23 mouse cellular contexts compared by ENCODE assay signal in the genomic region with DNA sequence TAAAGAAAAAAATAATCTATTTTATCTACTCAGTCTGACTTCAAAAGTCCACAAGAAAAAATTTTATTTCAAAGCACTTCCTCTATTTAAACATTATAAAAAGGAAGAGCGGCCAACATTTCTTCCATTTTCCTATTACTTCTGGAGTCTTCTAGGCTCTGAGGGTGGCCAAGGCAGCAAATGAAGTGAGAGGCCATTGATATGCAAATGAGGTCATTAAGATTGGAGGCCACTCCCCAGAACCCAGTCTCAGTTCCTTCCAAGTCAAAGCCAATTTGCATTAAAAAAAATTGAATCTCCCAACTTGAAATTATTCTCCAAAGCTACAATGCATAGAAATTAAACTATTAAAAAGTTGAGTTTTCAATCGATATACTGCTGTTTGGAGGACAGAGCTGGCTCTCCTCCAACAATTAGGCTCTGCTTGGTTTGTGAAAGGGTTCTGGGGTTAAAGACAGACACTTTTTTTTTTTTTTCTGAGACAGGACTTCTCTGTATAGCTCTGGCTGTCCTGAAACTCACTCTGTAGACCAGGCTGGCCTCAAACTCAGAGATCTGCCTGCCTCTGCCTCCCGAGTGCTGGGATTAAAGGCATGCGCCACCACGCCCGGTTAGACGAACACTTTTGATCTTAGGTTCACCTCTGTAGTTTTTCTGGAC.
A peak's percentile ranks its signal among the peaks of the same experiment; 100 is the strongest.
DNase-seq lines count a peak whose midpoint lies in the region; ATAC-seq lines count a peak whose summit lies in the region.
"Had no signal": no experiment of that assay in that cellular context is flagged by ENCODE, and none has a peak within 500 bp of the region (broad histone marks: within the 10 kb centered on the region; RNA-seq: fewer than 3 reads in every experiment).

No protein-coding gene starts in this region.

- no peak overlapping the region for H3K4me3 ChIP-seq in hindbrain, embryonic 15.5 days
- H3K4me3 ChIP-seq in hindbrain, embryonic 14.5 days (replicated peaks; ENCODE audit: low read length): no peak overlapping the region
- no peak overlapping the region for H3K4me3 ChIP-seq in neural tube, embryonic 11.5 days (ENCODE audit: low read depth, low read length)
- H3K4me3 ChIP-seq in forebrain, embryonic 14.5 days (ENCODE audit: low read depth, low read length): no peak overlapping the region
- H3K4me3 ChIP-seq in embryonic facial prominence, embryonic 10.5 days: no peak overlapping the region
- H3K4me3 ChIP-seq: embryonic facial prominence, embryonic 13.5 days; erythroblast, embryonic 14.5 days; gastrocnemius, adult 2 months; limb, embryonic 15.5 days; megakaryocyte, embryonic 14.5 days; neural tube, embryonic 12.5 days had no signal

- no peaks in the 10 kb centered on the region for H3K36me3 ChIP-seq in hindbrain, embryonic 15.5 days
- no peaks in the 10 kb centered on the region for H3K36me3 ChIP-seq in hindbrain, embryonic 14.5 days (replicated peaks; ENCODE audit: control insufficient read depth, insufficient read depth)
- no peaks in the 10 kb centered on the region for H3K36me3 ChIP-seq in neural tube, embryonic 11.5 days (ENCODE audit: control insufficient read depth, insufficient read depth, low read length)
- H3K36me3 ChIP-seq in forebrain, embryonic 14.5 days (ENCODE audit: control insufficient read depth, insufficient read depth, low read length): no peaks in the 10 kb centered on the region
- no peaks in the 10 kb centered on the region for H3K36me3 ChIP-seq in embryonic facial prominence, embryonic 10.5 days (replicated peaks)
- H3K36me3 ChIP-seq: embryonic facial prominence, embryonic 13.5 days; limb, embryonic 15.5 days; neural tube, embryonic 12.5 days had no signal

- H3K9ac ChIP-seq in hindbrain, embryonic 15.5 days: no peak overlapping the region
- H3K9ac ChIP-seq in hindbrain, embryonic 14.5 days: no peak overlapping the region
- H3K9ac ChIP-seq in neural tube, embryonic 11.5 days (ENCODE audit: low read length): no peak overlapping the region
- no peak overlapping the region for H3K9ac ChIP-seq in forebrain, embryonic 14.5 days (ENCODE audit: low read length)
- H3K9ac ChIP-seq: embryonic facial prominence, embryonic 13.5 days; limb, embryonic 15.5 days; liver, embryonic 14.5 days; lung, embryonic 14.5 days; neural tube, embryonic 12.5 days had no signal

- no peaks in the 10 kb centered on the region for H3K9me3 ChIP-seq in hindbrain, embryonic 15.5 days
- H3K9me3 ChIP-seq in hindbrain, embryonic 14.5 days (ENCODE audit: control insufficient read depth, low read length): no peaks in the 10 kb centered on the region
- no peaks in the 10 kb centered on the region for H3K9me3 ChIP-seq in neural tube, embryonic 11.5 days (ENCODE audit: control insufficient read depth, low read length)
- no peaks in the 10 kb centered on the region for H3K9me3 ChIP-seq in forebrain, embryonic 14.5 days (replicated peaks; ENCODE audit: control insufficient read depth, low read length)
- H3K9me3 ChIP-seq in embryonic facial prominence, embryonic 10.5 days: no peaks in the 10 kb centered on the region
- H3K9me3 ChIP-seq: embryonic facial prominence, embryonic 13.5 days; limb, embryonic 15.5 days; megakaryocyte, embryonic 14.5 days; neural tube, embryonic 12.5 days had no signal

- DNase-seq in hindbrain, embryonic 14.5 days (ENCODE audit: low spot score): no peak
- no peak for DNase-seq in neural tube, embryonic 11.5 days (ENCODE audit: low spot score)
- no peak for DNase-seq in neural tube, embryonic 10.5 days (ENCODE audit: extremely low spot score, low spot score)
- peak; percentile 86 for DNase-seq in forebrain, embryonic 14.5 days (ENCODE audit: low spot score)
- DNase-seq in embryonic facial prominence, embryonic 10.5 days (ENCODE audit: low spot score): no peak
- DNase-seq: adrenal gland, adult 2 months; cerebellum, adult 11-12 months; cerebellum, postnatal 10 days; gastrocnemius, adult 2 months; kidney, adult 18-20 months; layer of hippocampus, adult 9-11 months; left cerebral cortex, postnatal 4 days; lung, embryonic 14.5 days; thymus, postnatal 36 days had no signal

- H3K4me1 ChIP-seq in hindbrain, embryonic 15.5 days (replicated peaks): peaks cover 6% of the 10 kb centered on the region; the same call in 1 of the 2 replicates
- peaks cover 5% of the 10 kb centered on the region; the same call in 1 of the 2 replicates for H3K4me1 ChIP-seq in hindbrain, embryonic 14.5 days (replicated peaks; ENCODE audit: control insufficient read depth, insufficient read depth, low read length)
- no peaks in the 10 kb centered on the region for H3K4me1 ChIP-seq in neural tube, embryonic 11.5 days (ENCODE audit: control insufficient read depth, insufficient read depth, low read length)
- H3K4me1 ChIP-seq in forebrain, embryonic 14.5 days (ENCODE audit: control insufficient read depth, insufficient read depth, low read length): peaks cover 5% of the 10 kb centered on the region
- H3K4me1 ChIP-seq in embryonic facial prominence, embryonic 10.5 days: no peaks in the 10 kb centered on the region
- H3K4me1 ChIP-seq: embryonic facial prominence, embryonic 13.5 days; limb, embryonic 15.5 days; megakaryocyte, embryonic 14.5 days; neural tube, embryonic 12.5 days had no signal

- WGBS in hindbrain, embryonic 15.5 days: 79% methylated on average over 7 of the region's 7 CpGs
- 82% methylated on average over 7 of the region's 7 CpGs for WGBS in hindbrain, embryonic 14.5 days
- 90% methylated on average over 7 of the region's 7 CpGs for WGBS in neural tube, embryonic 11.5 days
- whole genome bisulfite sequencing in forebrain, embryonic 14.5 days: 63% methylated on average over 7 of the region's 7 CpGs
- 92% methylated on average over 7 of the region's 7 CpGs for WGBS in embryonic facial prominence, embryonic 10.5 days

- H3K27ac ChIP-seq in hindbrain, embryonic 15.5 days (replicated peaks): no peak overlapping the region
- no peak overlapping the region for H3K27ac ChIP-seq in hindbrain, embryonic 14.5 days
- H3K27ac ChIP-seq in neural tube, embryonic 11.5 days (ENCODE audit: low read depth, low read length): no peak overlapping the region
- H3K27ac ChIP-seq in forebrain, embryonic 14.5 days (ENCODE audit: low read depth, low read length): no peak overlapping the region
- no peak overlapping the region for H3K27ac ChIP-seq in embryonic facial prominence, embryonic 10.5 days (replicated peaks)
- H3K27ac ChIP-seq: embryonic facial prominence, embryonic 13.5 days; gastrocnemius, adult 2 months; limb, embryonic 15.5 days; liver, embryonic 14.5 days; neural tube, embryonic 12.5 days had no signal

- H3K4me2 ChIP-seq in hindbrain, embryonic 15.5 days: no peak overlapping the region
- no peak overlapping the region for H3K4me2 ChIP-seq in hindbrain, embryonic 14.5 days (replicated peaks)
- no peak overlapping the region for H3K4me2 ChIP-seq in neural tube, embryonic 11.5 days (ENCODE audit: low read depth)
- no peak overlapping the region for H3K4me2 ChIP-seq in forebrain, embryonic 14.5 days (ENCODE audit: low read length)
- H3K4me2 ChIP-seq: embryonic facial prominence, embryonic 13.5 days; limb, embryonic 15.5 days; lung, embryonic 14.5 days; neural tube, embryonic 12.5 days had no signal

- H3K27me3 ChIP-seq in hindbrain, embryonic 15.5 days: no peaks in the 10 kb centered on the region
- H3K27me3 ChIP-seq in hindbrain, embryonic 14.5 days (ENCODE audit: control insufficient read depth, insufficient read depth, low read length): no peaks in the 10 kb centered on the region
- H3K27me3 ChIP-seq in neural tube, embryonic 11.5 days (ENCODE audit: control insufficient read depth, insufficient read depth, low read length): no peaks in the 10 kb centered on the region
- H3K27me3 ChIP-seq in forebrain, embryonic 14.5 days (replicated peaks; ENCODE audit: control insufficient read depth, insufficient read depth, low read length): no peaks in the 10 kb centered on the region
- no peaks in the 10 kb centered on the region for H3K27me3 ChIP-seq in embryonic facial prominence, embryonic 10.5 days (replicated peaks; ENCODE audit: low read depth, poor library complexity, severe bottlenecking)
- H3K27me3 ChIP-seq: embryonic facial prominence, embryonic 13.5 days; limb, embryonic 15.5 days; megakaryocyte, embryonic 14.5 days; neural tube, embryonic 12.5 days had no signal

- ATAC-seq in hindbrain, embryonic 15.5 days (ENCODE audit: low FRiP score, low read depth): peak; percentile 77; the same call in 1 of the 2 replicates
- ATAC-seq in hindbrain, embryonic 14.5 days (ENCODE audit: low FRiP score): no peak
- peak; percentile 71; the same call in 1 of the 2 replicates for ATAC-seq in neural tube, embryonic 11.5 days (ENCODE audit: insufficient read depth, low FRiP score, low TSS enrichment)
- ATAC-seq in forebrain, embryonic 14.5 days: peak; percentile 93
- ATAC-seq in megakaryocyte progenitor cell, adult 5-6 weeks (replicated peaks; ENCODE audit: poor library complexity): no peak
- ATAC-seq: inflammation-experienced regulatory T-cells, adult 6 months had no signal

Comparison
In these comparisons a context has a peak if more than half of its experiments do, and no peak if none do; other contexts are left out.
1. ATAC-seq: peak in hindbrain, embryonic 15.5 days (single experiment), neural tube, embryonic 11.5 days (single experiment) and forebrain, embryonic 14.5 days (single experiment); none in hindbrain, embryonic 14.5 days (single experiment) and megakaryocyte progenitor cell, adult 5-6 weeks (single experiment).